Mouse (Mus musculus) bone marrow macrophage, adult 2 months (primary cell): Measurements from ENCODE around the gene Pcgf3. TPM values are rescaled to one million over a fixed set of nuclear protein-coding genes. Genes with fewer than 3 reads are reported as not detected.

Experiments used
- H3K27ac ChIP-seq: 2 replicates; pipeline ENCODE4 v1.5.1; 2012; ENCODE audit warnings: low read depth, low read length; ENCODE audit not compliant: insufficient read depth
- H3K4me1 ChIP-seq: 2 replicates; pipeline ENCODE4 v1.6.1; 2012; ENCODE audit warnings: low read length; ENCODE audit not compliant: control insufficient read depth, insufficient read depth
- H3K4me3 ChIP-seq: 2 replicates; pipeline ENCODE4 v1.5.1; 2012; ENCODE audit warnings: mild to moderate bottlenecking, low read length, moderate library complexity; ENCODE audit not compliant: insufficient read depth
- CTCF ChIP-seq: IDR thresholded peaks from 2 replicates; pipeline ENCODE4 v1.5.1; 2012; ENCODE audit warnings: low read depth, mild to moderate bottlenecking, low read length, moderate library complexity
- POLR2A ChIP-seq: IDR thresholded peaks from 2 replicates; pipeline ENCODE4 v1.6.1; 2012; ENCODE audit warnings: mild to moderate bottlenecking, low read depth, low read length, borderline replicate concordance
- polyA plus RNA-seq: library from polyadenylated mRNA; stranded (reverse); fragments of >200 nt; gene quantifications from 2 replicates; pipeline ENCODE4 v1.2.4, GENCODE M21; 2012; ENCODE audit not compliant: missing spikeins, insufficient read depth, insufficient read length

The Pcgf3 gene
- polyA plus RNA-seq: 16.9 and 23.9 TPM in 2 replicates

GRCm38 (mm10) chr5:108461082-108462065 is at the start of gene Pcgf3:
TSS of gene Pcgf3 (plus strand) at chr5:108461232.
- H3K4me3 ChIP-seq: peak within 1 kb of the TSS; percentile 95
- TF ChIP-seq CTCF: no peak
- H3K4me1 ChIP-seq: peaks cover 13% of the 10 kb centered on the region
- 0 out of 2 replicates have a peak within 1 kb of the TSS, but pooled peaks have one; percentile 11 for H3K27ac ChIP-seq

GRCm38 (mm10) chr5:108414711-108415110 is 46.3 kb upstream of the Pcgf3 start:
- Histone ChIP-seq H3K27ac (peak overlapping the region; percentile 54), H3K4me3 (no peak overlapping the region), H3K4me1 (peaks cover 22% of the 10 kb centered on the region)
- no peak for TF ChIP-seq CTCF
- TF ChIP-seq POLR2A: no peak

- H3K4me1 ChIP-seq: 0 out of 2 replicates have a peak, but pooled peaks cover 2% of the 10 kb centered on the region
- TF ChIP-seq POLR2A (no peak), CTCF (no peak)
- H3K27ac ChIP-seq: no peak overlapping the region
- H3K4me3 ChIP-seq: no peak overlapping the region
Observed at GRCm38 (mm10) chr5:108422741-108423140, 38.3 kb upstream of the Pcgf3 start.

- TF ChIP-seq POLR2A: no peak
- no peak for TF ChIP-seq CTCF
- 0 out of 2 replicates have a peak, but pooled peaks cover 2% of the 10 kb centered on the region for H3K4me1 ChIP-seq
- H3K4me3 ChIP-seq: no peak overlapping the region
- H3K27ac ChIP-seq: no peak overlapping the region
Observed at GRCm38 (mm10) chr5:108423427-108423826, 37.6 kb upstream of the Pcgf3 start.

GRCm38 (mm10) chr5:108427186-108427585 is 33.8 kb upstream of the Pcgf3 start:
- Histone ChIP-seq H3K27ac (no peak overlapping the region), H3K4me1 (no peaks in the 10 kb centered on the region)
- TF ChIP-seq CTCF: peak; percentile 51; the same call in 1 of the 2 replicates
- no peak for TF ChIP-seq POLR2A

GRCm38 (mm10) chr5:108431196-108431595 is 29.8 kb upstream of the Pcgf3 start:
- no peak for TF ChIP-seq POLR2A
- TF ChIP-seq CTCF: no peak
- no peak overlapping the region for H3K4me3 ChIP-seq
- H3K4me1 ChIP-seq: peaks cover 4% of the 10 kb centered on the region; the same call in 1 of the 2 replicates
- H3K27ac ChIP-seq: no peak overlapping the region

More at GRCm38 (mm10) chr5:108427186-108427585, 33.8 kb upstream of the Pcgf3 start:
- no peak overlapping the region for H3K4me3 ChIP-seq

- peak within 1 kb of the TSS; percentile 92 for H3K4me3 ChIP-seq
- peak within 1 kb of the TSS; percentile 24 for H3K27ac ChIP-seq
- TF ChIP-seq POLR2A: no peak
- TF ChIP-seq CTCF: peak; percentile 62
- peaks cover 4% of the 10 kb centered on the region; the same call in 1 of the 2 replicates for H3K4me1 ChIP-seq
Observed at GRCm38 (mm10) chr5:108433804-108434587, 27.0 kb upstream of the Pcgf3 start, which contains the start of gene Atp5k. TSS of gene Atp5k (minus strand) at chr5:108434448.

GRCm38 (mm10) chr5:108436101-108436500 is 24.9 kb upstream of the Pcgf3 start:
- TF ChIP-seq POLR2A (no peak), CTCF (no peak)
- Histone ChIP-seq H3K4me3 (no peak overlapping the region), H3K4me1 (peaks cover 4% of the 10 kb centered on the region; the same call in 1 of the 2 replicates), H3K27ac (no peak overlapping the region)

GRCm38 (mm10) chr5:108446973-108447372 is 14.1 kb upstream of the Pcgf3 start:
- Histone ChIP-seq H3K4me1 (peaks cover 26% of the 10 kb centered on the region), H3K27ac (no peak overlapping the region)
- TF ChIP-seq POLR2A: no peak
- no peak for TF ChIP-seq CTCF

GRCm38 (mm10) chr5:108447857-108448256 is 13.2 kb upstream of the Pcgf3 start:
- TF ChIP-seq CTCF (no peak), POLR2A (no peak)
- Histone ChIP-seq H3K4me3 (no peak overlapping the region), H3K4me1 (peaks cover 26% of the 10 kb centered on the region), H3K27ac (no peak overlapping the region)

More at GRCm38 (mm10) chr5:108446973-108447372, 14.1 kb upstream of the Pcgf3 start:
- no peak overlapping the region for H3K4me3 ChIP-seq
